Mouse (Mus musculus) 416B (cell line): ENCODE data around the gene Oxsr1.
A peak's percentile ranks its signal among the peaks of the same experiment; 100 is the strongest.
"Not testable (repeated sequence)": the region's sequence is repeated elsewhere in the genome, so short reads cannot be mapped to it uniquely, and the experiment has no call there.

Source experiments
- DNase-seq: peaks from one replicate; pipeline ENCODE4 v3.0.0; 2011; ENCODE audit warnings: low read depth

Oxsr1 gene

DNA sequence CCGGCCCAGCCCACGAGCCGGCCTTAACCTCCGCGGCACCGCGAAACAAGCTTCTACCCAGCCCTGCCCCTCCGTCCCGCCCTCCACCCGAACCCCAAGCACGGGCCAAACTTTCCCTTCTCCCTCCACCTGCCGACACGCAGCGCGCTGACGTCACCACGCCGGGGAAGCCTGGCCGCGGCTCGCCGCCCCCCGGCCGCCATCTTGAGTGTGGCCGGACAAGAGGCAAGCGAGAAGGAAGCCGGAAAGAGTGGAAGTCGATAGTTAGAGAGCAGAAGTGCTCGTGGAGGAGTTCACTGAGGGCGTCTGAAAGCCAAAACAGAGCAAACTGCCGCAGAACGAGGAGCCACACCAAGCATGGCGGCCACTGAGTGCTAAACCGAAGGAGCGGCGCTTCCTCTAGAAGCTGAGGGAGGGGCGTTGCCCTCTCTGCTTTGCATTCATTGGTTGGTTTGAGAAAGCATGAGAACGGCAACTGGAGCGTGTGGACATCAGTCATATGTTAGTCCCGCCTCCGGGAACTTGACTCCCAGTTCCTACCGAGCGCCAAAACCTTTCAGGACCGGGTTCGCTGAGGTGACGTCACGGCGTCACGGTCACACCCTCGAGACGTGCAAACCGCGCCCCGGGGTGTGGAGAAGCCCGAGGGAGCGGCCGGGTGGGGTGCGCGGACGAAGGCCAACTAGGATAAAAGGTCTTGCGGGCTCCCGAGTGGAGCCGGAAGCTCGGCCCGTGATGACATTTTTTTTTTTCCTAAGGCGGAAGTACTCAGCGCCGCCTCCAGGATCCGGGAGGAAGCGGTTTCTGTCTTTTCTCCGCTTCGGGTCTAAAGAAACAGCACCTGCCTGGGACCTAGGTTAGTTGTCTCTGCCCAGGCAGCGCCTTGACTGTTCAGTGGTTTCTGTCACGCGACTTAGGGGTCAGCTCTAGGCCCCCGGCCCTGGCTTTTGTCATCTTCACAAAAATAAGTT is at the start of gene Oxsr1:
Gene Oxsr1 (minus strand): TSS at position 139 of the 971 bp plus-strand sequence.
- DNase-seq: peak; percentile 100

DNA sequence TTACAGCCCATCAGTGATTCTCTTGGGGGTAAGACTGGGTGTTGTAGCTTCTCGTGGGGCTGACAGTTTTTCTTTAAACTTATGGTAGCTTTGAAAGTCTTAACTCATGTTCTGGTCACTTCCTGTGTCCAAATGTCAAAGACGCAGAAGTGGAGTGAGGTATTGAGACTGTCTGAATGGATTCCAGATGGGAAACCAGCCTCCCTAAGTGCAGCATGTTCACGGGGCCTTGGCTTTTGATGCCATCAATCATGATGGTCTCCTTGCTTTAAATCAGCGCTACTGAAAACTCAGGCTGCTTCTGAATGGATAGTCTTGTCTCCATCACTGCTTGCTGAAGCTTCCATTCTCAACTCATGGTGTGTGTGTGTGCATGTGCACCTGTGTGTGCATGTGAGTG is 49.0 kb upstream of the Oxsr1 start:
- DNase-seq: no peak

DNA sequence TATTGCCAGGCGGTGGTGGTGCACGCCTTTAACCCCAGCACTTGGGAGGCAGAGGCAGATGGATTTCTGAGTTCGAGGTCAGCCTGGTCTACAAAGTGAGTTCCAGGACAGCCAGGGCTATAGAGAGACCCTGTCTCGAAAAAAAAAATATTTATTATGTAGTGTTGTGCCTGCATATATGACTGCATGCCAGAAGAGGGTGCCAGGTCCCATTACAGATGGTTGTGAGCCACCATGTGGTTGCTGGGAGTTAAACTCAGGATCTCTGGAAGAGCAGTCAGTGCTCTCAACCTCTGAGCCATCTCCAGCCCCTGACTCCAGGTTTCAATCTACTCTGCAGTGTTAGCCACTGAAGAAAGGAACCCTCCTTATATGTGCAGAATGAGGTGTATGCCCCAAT is 48.5 kb upstream of the Oxsr1 start:
- DNase-seq: not testable (repeated sequence)

DNA sequence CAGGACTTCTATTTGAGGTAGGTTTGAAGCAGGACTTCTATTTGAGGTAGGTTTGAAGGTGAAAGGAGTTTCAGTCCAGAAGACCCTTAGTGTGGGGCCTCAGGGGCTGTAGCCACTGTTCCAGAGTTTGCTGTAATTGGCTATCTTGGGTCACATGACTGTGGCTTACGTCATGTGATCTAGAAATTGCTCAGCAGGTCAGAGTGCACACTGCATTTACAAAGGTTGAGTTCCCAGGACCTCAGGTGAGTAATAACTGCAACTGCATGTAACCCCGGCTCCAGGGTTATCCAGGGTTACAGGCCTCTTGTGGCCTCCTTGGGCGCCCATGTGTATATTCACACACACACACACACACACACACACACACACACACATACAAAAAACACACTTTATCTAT is 46.1 kb upstream of the Oxsr1 start:
- DNase-seq: no peak

DNA sequence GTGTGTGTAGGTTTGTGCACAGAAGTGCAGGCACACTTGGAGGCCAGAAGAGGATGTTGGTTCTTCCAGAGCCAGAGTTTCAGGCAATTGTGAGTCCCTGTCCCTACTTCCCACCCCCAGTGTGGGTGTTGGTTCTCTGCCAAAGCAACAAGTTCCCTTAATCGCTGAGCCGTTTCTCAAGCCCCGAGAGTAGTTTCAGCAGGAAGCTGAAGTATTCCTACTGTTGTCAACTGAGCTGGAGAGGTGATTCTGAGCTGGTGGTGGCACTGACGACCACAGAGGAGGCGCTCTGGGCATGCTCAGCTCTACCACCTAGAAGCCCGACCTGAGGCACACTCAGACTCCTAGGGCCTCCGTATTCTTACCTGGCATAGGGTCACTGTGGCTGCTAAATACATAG is 43.1 kb upstream of the Oxsr1 start, which contains the start of gene Slc22a14:
Gene Slc22a14 (minus strand): TSS at position 270 of the 400 bp plus-strand sequence.
- DNase-seq: peak; percentile 35

DNA sequence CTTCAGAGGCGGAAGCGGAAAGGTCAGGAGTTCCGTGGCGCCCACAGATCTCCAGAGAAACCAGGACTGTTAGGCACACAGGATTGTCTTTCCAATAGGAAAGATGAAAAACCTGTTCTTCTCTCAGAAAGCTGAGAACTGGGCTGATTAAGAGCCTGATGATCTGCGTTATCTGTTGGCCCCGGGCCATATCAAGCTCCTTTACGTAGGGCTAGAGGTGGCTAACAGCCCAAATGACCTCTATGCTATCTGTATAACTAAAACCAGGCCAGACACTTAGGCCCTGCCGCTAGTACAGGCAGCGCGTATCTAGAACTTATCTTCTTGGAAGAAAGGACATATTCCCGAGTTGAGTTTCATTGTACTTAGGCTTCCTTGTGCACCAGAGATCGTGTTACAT is 41.0 kb upstream of the Oxsr1 start:
- no peak for DNase-seq

DNA sequence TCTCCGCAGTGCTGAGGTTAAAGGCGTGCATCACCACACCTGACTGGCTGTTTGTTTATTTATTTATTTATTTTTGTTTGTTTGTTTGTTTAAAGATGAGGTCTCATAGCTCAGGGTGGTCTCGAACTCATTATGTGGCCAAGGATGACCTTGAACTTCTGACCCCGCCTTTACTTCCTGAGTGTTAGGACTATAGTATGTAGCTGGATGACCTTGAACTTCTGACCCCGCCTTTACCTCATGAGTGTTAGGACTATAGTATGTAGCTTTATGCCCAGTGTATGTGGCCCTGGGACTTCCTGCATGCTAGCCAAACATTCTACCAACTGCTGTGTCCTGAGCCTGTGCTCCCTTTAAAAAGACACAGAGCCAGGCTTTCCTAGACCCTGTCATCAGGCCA is 39.2 kb upstream of the Oxsr1 start:
- DNase-seq: no peak

DNA sequence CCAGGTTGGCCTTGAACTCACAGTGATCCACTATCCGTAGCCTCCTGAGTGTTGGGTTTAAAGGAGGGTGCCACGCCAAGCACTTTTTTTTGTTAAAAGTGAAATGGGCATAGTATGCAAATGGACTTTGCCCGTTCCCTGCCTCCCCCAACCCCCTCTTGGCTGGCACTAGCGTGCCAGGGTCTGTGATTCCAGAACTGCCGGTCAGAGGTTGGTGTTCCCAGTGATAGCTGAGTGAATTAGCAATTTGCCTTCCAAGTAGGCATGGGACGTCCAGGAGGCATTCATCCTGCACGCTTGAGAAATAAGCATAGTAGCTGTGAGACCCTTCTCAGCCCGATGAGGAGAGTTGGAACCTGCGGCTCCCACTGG is 35.8 kb upstream of the Oxsr1 start:
- no peak for DNase-seq

DNA sequence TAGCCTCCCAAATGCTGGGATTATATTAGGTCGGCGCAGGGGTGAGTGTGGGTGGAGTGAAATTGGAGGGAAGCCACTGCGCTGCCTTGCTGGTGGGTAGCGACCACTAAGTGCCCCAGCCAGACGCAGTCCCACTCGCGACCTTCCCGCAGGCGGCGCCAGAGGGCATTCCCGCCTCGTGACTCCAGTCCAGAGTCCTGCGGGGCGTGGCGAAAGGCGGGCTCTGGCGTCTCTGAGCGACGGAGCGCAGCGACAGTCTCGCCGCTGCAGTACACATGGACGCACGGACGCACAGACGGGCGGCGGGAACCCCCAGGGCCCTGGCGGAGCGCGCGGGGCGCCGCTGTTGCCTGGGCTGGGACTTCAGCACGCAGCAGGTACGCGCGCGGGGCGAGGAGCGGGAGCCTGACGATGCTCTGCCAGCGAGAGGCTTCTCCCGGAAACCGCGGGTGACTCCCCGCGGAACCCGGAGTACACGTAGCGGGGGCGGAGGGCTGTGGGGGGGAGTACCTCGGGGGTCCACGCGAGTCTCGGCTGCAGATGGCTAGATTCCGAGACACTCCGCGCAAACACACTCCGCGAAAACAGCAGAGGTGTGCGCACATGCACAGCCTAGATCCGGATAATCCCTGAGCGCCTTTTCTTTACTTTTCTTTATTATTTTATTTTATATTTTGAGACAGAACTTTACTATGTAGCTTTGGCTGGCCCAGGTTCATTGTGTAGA is 35.3 kb upstream of the Oxsr1 start, which contains the start of gene Xylb:
Gene Xylb (plus strand): TSS at position 51 of the 727 bp plus-strand sequence.
- peak; percentile 86 for DNase-seq

DNA sequence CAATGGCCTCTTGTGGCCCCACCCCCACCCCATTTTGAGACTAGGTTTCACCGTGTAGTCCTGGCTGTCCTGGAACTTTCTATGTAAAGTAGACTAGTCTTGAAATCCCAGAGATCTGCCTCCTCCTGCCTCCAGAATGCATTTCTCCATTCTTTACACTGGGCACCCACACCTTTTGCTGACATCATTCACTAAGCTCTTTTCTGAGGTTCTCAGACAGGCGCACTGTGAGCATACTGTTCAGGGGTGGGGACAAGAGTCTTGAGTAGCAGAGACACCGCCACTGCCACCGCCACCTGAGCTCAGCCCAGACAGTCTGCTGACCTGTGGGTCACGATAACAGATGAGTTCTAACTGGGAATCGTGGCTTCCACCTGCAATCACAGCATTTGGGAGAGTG is 33.7 kb upstream of the Oxsr1 start:
- DNase-seq: no peak

DNA sequence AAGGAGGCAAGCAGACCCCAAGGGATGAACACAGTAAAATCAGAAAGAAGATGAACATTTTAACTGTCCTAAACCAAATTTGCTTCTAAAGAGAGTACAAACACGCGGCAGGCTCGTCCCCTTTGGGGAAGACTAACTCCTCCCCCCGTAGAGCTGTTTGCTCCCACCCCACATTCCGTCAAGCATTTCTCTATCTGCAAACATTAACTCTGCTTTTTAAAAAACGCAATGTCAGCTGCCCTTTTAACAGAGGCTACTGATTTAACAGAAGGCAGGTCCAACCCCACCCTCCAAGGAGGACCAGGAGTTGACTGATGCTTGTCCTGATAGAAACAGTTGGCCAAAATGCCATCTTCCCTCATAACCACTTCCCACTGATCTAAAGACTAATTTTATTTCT is 31.7 kb upstream of the Oxsr1 start:
- no peak for DNase-seq

DNA sequence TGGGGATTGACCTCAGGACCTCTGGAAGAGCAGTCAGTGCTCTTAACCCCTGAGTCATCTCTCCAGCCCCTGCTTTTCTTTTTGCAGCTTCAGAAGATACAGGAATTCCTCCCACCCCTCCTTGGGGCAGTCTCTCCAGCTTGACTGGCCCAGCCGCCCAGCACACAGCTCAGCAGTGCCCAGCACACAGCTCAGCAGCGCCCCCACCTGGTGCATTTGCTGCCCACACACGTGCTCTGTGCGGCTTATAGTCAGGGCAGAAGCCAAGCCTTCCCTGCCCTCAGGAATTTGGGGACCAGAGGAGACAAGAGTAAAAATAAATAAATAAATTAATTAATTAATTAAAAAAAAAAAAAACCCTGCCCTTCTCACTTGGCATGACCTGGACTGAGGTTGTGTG is 29.8 kb upstream of the Oxsr1 start:
- peak; percentile 80 for DNase-seq

DNA sequence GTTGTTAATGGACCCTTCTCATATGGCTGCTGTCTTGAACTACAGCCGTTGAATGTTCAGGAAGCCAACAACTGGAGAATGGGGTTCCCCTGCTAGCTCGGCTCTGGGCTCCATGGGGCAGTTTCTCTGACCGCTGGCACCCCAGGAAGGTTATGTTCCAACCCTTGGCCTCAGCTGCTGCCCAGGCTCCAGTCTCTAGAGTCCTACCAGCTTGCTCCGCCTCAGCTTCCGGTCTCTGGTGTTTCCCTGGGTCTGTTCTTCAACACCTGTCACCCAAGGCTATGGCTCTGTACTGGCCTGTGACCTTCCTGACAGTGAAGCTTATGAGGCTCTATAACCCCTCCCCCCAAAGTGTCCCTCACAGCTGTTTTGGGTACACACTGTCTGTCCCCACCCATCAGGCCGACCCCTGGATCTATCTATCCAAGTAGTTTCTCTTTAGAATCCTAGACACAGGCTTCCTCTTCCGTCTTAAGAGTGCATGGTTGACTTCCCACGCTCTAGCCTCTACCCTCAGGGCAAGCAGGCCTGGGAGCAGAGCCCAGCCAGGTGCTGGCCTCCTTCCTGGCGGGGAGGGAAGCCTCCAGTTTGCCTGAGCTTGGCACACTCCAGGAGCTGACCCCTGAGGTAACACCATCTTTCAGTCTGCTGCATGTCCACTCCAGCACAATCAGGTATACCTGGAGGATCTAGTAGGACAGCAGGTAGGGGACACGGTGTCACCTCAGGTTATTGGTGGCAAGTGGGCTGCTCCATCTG is 28.9 kb upstream of the Oxsr1 start:
- DNase-seq: no peak

DNA sequence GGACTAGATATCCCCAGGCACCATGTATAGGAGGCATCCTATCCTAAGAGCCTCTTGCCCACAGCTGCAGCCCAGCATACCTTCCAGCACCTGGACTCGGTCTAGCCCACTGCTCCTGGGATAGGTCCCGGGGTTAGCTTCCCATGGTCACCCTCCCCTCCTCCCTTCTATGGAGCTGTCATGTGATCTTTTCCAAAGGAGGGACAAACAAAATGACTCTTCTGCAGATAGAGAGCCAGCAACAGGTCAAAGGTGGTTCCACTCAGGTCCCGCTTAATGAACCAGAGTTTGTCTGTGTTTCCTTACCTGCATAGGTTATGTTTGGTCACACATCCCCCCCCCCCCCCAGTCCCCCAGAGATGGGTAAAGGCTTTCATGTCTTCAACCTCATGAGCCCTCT is 28.3 kb upstream of the Oxsr1 start:
- DNase-seq: no peak

DNA sequence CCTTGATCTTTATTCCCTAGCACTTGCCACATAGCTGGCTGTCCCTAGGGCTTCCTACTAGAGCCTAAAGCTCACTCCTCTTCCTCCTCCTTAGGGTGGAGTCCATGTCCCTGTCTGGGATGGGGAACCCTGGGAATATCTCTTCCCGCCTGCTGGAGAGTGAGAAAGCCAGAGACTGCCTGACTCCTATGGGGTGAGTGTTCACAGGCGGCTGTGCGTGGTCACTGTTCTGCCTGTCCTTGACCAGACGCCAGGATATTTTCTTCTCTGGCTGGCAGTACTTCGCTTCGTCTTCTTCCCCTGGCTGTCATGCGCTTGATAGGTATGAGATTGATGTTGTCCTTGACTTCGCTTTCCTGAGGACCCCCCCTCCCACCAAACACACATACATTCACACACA is 24.1 kb upstream of the Oxsr1 start:
- DNase-seq: no peak

DNA sequence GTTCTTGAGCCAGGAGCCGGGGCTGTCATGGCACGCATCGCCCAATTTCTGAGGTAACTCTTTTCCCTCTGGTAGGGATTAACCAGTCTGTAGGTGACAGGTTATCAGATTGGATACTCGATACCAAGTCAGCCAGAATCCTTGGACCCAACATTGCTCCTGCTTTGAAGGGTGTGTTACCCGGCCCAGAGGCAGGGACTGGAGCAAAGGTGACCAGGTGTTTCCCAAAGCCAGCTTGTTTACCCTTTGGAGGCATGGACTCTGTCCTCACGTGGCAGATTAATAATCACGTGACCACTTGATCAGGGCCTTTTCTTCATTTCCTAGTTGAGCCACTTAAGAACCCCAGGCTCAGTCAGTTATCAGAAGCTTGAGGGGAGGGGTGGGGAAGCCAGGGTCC is 20.5 kb upstream of the Oxsr1 start:
- no peak for DNase-seq

DNA sequence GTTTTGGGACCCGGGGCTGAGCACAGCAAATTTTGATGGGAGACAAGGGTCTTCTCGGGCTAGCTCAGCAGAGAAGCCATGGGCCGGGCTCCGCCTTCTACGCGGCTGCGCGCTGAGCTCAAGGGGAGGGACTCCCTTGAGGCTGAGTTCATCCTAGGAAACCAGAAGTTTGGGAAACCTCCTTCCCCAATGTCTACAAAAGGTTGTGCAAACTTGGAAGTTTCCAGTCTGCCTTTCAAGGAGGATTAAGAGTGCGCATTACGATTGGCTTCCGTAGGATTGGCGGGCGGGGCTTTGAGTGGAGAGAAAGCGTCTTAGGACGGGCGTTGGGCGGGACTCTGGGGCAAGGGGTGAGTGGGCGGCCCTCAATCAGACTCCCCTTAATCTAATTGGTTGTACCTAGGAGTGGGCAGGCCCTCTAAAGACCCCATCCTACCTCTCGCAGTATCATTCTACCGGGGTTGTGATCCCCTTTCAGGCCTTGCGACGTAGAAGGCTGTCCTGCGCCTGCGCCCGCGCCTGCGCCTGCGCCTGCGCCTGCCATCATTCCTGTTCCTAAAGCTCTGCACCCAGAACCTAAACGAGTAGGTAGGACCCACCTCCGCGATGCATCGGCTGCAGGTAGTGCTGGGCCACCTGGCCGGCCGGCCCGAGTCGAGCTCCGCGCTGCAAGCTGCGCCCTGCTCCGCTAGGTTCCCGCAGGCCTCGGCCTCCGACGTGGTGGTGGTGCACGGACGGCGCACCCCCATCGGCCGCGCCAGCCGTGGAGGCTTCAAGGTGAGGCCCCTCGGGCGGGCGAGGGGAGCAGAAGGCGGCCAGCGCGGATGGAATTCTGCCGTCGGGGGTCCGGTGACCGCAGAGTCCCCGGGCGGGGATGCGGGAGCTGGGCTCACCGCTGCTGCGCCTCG is 18.9 kb upstream of the Oxsr1 start, which contains the start of gene Myd88:
Gene Myd88 (minus strand): TSS at position 503 of the 908 bp plus-strand sequence.
- peak; percentile 99 for DNase-seq

DNA sequence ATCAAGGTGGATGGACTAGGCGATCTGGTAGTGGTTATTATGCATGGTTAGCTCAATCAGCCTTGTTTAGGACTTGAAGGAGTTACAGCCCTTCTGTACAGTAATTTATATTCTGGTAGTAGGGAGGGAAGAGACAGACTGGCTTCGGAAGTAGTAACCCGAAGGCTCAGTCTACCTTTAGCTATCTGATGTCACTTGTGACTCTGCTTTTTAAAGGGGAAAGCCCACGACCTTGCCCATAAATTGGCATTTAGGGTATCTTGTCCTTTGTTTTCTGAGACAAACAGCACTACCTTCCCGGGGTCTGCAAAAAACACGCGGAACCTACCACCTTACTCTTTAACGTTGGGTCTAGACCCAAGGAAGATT is 18.0 kb upstream of the Oxsr1 start:
- DNase-seq: no peak

DNA sequence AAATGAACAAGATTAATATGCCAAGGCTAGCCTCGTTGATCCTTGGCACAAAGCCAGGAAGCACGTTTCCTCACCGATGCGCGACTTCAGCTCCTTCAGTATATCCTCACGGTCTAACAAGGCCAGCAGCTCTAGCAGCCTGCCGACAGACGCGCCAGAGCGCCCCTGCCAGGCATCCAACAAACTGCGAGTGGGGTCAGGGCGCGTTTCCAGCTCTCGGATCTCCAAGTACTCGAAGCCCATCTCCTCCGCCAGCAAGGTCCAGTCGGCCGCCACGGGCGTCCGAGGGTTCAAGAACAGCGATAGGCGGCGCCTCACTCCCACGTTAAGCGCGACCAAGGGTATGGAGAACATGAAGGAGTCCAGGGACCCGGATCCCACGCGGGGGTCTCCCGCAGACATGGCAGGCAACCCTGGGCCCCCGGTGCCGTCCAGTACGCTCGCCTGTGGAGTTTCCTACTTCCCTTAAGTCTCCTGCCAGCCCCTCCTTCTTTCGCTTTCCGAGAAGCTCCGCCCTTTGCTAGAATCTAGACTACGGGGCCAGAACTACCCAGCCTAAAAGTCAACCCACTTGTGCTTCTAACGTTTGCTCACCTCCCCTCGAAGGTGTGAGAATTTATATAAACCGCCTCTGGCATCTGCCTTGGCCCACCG is 17.5 kb upstream of the Oxsr1 start, which contains the start of gene Acaa1a:
Gene Acaa1a (plus strand): TSS at position 119 of the 654 bp plus-strand sequence.
- peak; percentile 87 for DNase-seq

DNA sequence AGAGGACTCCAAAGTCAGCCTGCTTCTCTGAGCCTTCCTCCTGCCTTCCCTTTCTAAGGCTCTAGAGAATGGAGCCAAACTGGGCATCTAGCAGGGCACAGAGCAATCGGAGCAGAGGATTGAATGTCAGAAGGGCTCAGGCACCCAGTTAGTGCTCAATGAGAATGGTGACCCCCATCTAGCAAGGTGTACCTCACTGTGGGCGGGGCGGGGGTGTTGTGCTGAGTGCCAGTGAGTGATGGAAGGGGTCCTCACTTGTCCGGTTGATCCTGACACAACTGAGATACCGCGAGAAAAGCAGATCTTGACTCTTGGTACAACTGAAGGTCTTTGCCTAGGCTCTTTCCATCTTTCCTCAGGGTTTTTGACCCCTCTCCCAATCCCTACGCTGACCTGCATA is 16.9 kb upstream of the Oxsr1 start:
- DNase-seq: no peak

DNA sequence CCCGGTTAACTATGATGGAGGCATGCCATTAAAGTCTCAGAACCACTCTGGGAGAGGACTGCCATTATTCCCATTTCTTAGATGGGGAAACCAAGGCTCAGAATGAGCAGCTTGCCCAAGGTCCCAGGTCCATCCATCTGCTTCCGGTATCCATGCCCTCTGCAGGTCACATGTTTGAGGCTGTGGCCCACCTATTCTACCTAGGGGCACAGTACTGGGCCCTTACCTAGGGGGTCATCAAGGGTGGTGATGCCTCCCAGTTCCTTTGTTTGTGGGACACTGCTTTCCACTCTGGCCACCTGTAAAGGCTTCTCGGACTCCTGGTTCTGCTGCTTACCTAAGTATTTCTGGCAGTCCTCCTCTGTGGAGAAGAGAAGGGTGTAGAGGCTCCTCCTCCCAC is 16.1 kb upstream of the Oxsr1 start:
- no peak for DNase-seq
